Mouse (Mus musculus) CH12.LX (cell line): ENCODE measurements around the gene Psma6. TPM values are rescaled to one million over a fixed set of nuclear protein-coding genes. Genes with fewer than 3 reads are reported as not detected.

Experiments used
- DNase-seq: peaks from one replicate; pipeline ENCODE4 v3.0.0-alpha.2; 2013; ENCODE audit errors: extremely low read depth
- H3K27ac ChIP-seq: 2 replicates; pipeline ENCODE4 v1.5.1; 2012; ENCODE audit warnings: low read depth, mild to moderate bottlenecking, control low read depth, moderate library complexity; ENCODE audit not compliant: insufficient read depth
- H3K27me3 ChIP-seq: replicated peaks from 2 replicates; pipeline ENCODE3; 2012; ENCODE audit warnings: inconsistent platforms
- H3K36me3 ChIP-seq, 2 experiments: replicated peaks in 1 of 2; 2 replicates each; pipeline versions ENCODE3 to v1.6.1; 2012; ENCODE audit warnings: inconsistent platforms in 1 of 2, low read length in 1 of 2, mild to moderate bottlenecking in 1 of 2, mixed read lengths in 1 of 2, moderate library complexity in 1 of 2; ENCODE audit not compliant: control insufficient read depth in 1 of 2, insufficient read depth in 1 of 2
- H3K4me1 ChIP-seq, 2 experiments: 2 replicates each; pipeline ENCODE4 v1.6.1; 2012; ENCODE audit warnings: inconsistent platforms in 1 of 2, moderate library complexity in 1 of 2; ENCODE audit not compliant: insufficient read depth in 2 of 2, control insufficient read depth in 1 of 2
- H3K4me2 ChIP-seq: 2 replicates; pipeline ENCODE4 v1.6.1; 2012; ENCODE audit warnings: low read depth, mild to moderate bottlenecking, control low read depth; ENCODE audit not compliant: poor library complexity, insufficient read depth, severe bottlenecking
- H3K4me3 ChIP-seq, 3 experiments: fragments of 150-350 bp in 1 of 3; sonication (generic) in 1 of 3; replicated peaks in 1 of 3; 2 replicates each; pipeline versions ENCODE3 to v1.5.1; 2011 to 2012; ENCODE audit warnings: low read depth in 2 of 3, low read length in 2 of 3, mild to moderate bottlenecking in 2 of 3, moderate library complexity in 2 of 3, control low read depth in 1 of 3, improper control_type of control experiment in 1 of 3, inconsistent platforms in 1 of 3, mixed read lengths in 1 of 3; ENCODE audit not compliant: poor library complexity in 1 of 3
- H3K79me2 ChIP-seq: replicated peaks from 2 replicates; pipeline ENCODE4 v1.6.1; 2012; ENCODE audit warnings: mild to moderate bottlenecking, moderate library complexity; ENCODE audit not compliant: control insufficient read depth, poor library complexity, insufficient read depth, severe bottlenecking; ENCODE audit errors: extremely low read depth
- H3K9ac ChIP-seq: 2 replicates; pipeline ENCODE4 v1.6.1; 2012; ENCODE audit warnings: low read depth, mild to moderate bottlenecking, control low read depth, moderate library complexity; ENCODE audit not compliant: insufficient read depth
- H3K9me3 ChIP-seq: replicated peaks from 2 replicates; pipeline ENCODE3; 2012; ENCODE audit warnings: low read length, inconsistent platforms, mixed read lengths
- CHD2 ChIP-seq: IDR thresholded peaks from 2 replicates; pipeline ENCODE4 v1.6.1; 2011; ENCODE audit warnings: low read length, improper control_type of control experiment
- CTCF ChIP-seq, 2 experiments: IDR thresholded peaks in 1 of 2; conservative IDR thresholded peaks in 1 of 2; 2 replicates each; pipeline ENCODE4 v1.5.1; 2011 to 2012; ENCODE audit warnings: low read depth in 2 of 2, low read length in 2 of 2, improper control_type of control experiment in 1 of 2, inconsistent platforms in 1 of 2, mild to moderate bottlenecking in 1 of 2, moderate library complexity in 1 of 2
- ETS1 ChIP-seq: conservative IDR thresholded peaks from 2 replicates; pipeline ENCODE4 v1.6.1; 2012; ENCODE audit warnings: low read depth, mild to moderate bottlenecking, inconsistent platforms, low read length, improper control_type of control experiment, moderate library complexity
- HCFC1 ChIP-seq: IDR thresholded peaks from 2 replicates; pipeline ENCODE4 v1.6.1; 2012; ENCODE audit warnings: low read depth, mild to moderate bottlenecking, inconsistent platforms, low read length, improper control_type of control experiment
- IRF4 ChIP-seq: IDR thresholded peaks from 2 replicates; pipeline ENCODE4 v1.6.1; 2014; ENCODE audit warnings: low read depth, mild to moderate bottlenecking, inconsistent platforms, low read length, improper control_type of control experiment
- JUN ChIP-seq: IDR thresholded peaks from 2 replicates; pipeline ENCODE4 v1.6.1; 2011; ENCODE audit warnings: low read depth, mild to moderate bottlenecking, low read length, improper control_type of control experiment, moderate library complexity; ENCODE audit not compliant: insufficient read depth
- JUND ChIP-seq: conservative IDR thresholded peaks from 2 replicates; pipeline ENCODE4 v1.6.1; 2011; ENCODE audit warnings: low read depth, low read length, improper control_type of control experiment
- MAX ChIP-seq: IDR thresholded peaks from 2 replicates; pipeline ENCODE4 v1.6.1; 2011; ENCODE audit warnings: low read length, improper control_type of control experiment
- MAZ ChIP-seq: IDR thresholded peaks from 2 replicates; pipeline ENCODE4 v1.6.1; 2012; ENCODE audit warnings: low read depth, mild to moderate bottlenecking, inconsistent platforms, low read length, improper control_type of control experiment, moderate library complexity
- MEF2A ChIP-seq: IDR thresholded peaks from 2 replicates; pipeline ENCODE4 v1.6.1; 2014; ENCODE audit warnings: low read depth, mild to moderate bottlenecking, inconsistent platforms, low read length, improper control_type of control experiment, borderline replicate concordance
- MXI1 ChIP-seq: IDR thresholded peaks from 2 replicates; pipeline ENCODE4 v1.6.1; 2011; ENCODE audit warnings: mild to moderate bottlenecking, low read depth, low read length, improper control_type of control experiment
- MYC ChIP-seq: IDR thresholded peaks from 2 replicates; pipeline ENCODE4 v1.6.1; 2011; ENCODE audit warnings: low read depth, mild to moderate bottlenecking, improper control_type of control experiment, low read length
- NELFE ChIP-seq: IDR thresholded peaks from 2 replicates; pipeline ENCODE4 v1.6.1; 2011; ENCODE audit warnings: low read depth, low read length, improper control_type of control experiment
- NRF1 ChIP-seq: IDR thresholded peaks from 2 replicates; pipeline ENCODE4 v1.6.1; 2014; ENCODE audit warnings: low read depth, mild to moderate bottlenecking, inconsistent platforms, low read length, improper control_type of control experiment, moderate library complexity
- PAX5 ChIP-seq: IDR thresholded peaks from 2 replicates; pipeline ENCODE4 v1.6.1; 2012; ENCODE audit warnings: low read length, inconsistent platforms, mixed read lengths
- POLR2AphosphoS2 ChIP-seq: IDR thresholded peaks from 2 replicates; pipeline ENCODE4 v1.6.1; 2011; ENCODE audit warnings: low read depth, low read length, improper control_type of control experiment
- RAD21 ChIP-seq: IDR thresholded peaks from 2 replicates; pipeline ENCODE4 v1.6.1; 2011; ENCODE audit warnings: low read depth, mild to moderate bottlenecking, low read length, improper control_type of control experiment, moderate library complexity
- SIN3A ChIP-seq: IDR thresholded peaks from 2 replicates; pipeline ENCODE4 v1.6.1; 2012; ENCODE audit warnings: low read length, improper control_type of control experiment, inconsistent platforms
- SMC3 ChIP-seq: IDR thresholded peaks from 2 replicates; pipeline ENCODE4 v1.6.1; 2011; ENCODE audit warnings: low read depth, low read length, improper control_type of control experiment
- TBP ChIP-seq: conservative IDR thresholded peaks from 2 replicates; pipeline ENCODE4 v1.6.1; 2011; ENCODE audit warnings: low read depth, low read length, improper control_type of control experiment
- TCF12 ChIP-seq: IDR thresholded peaks from 2 replicates; pipeline ENCODE4 v1.6.1; 2014; ENCODE audit warnings: low read depth, mild to moderate bottlenecking, inconsistent platforms, low read length, improper control_type of control experiment
- UBTF ChIP-seq: IDR thresholded peaks from 2 replicates; pipeline ENCODE4 v1.6.1; 2012; ENCODE audit warnings: low read depth, mild to moderate bottlenecking, inconsistent platforms, low read length, improper control_type of control experiment, moderate library complexity
- USF1 ChIP-seq: IDR thresholded peaks from 2 replicates; pipeline ENCODE4 v1.6.1; 2014; ENCODE audit warnings: low read depth, mild to moderate bottlenecking, inconsistent platforms, low read length, improper control_type of control experiment
- USF2 ChIP-seq: conservative IDR thresholded peaks from 2 replicates; pipeline ENCODE4 v1.6.1; 2011; ENCODE audit warnings: low read depth, low read length, improper control_type of control experiment
- ZC3H11A ChIP-seq: IDR thresholded peaks from 2 replicates; pipeline ENCODE4 v1.6.1; 2012; ENCODE audit warnings: low read depth, mild to moderate bottlenecking, inconsistent platforms, low read length, improper control_type of control experiment
- dilution Hi-C: fragments of 300-500 bp; cut with MboI; formaldehyde crosslinking; loops from 2 replicates; pipeline ENCODE4 v1.14.3; 2020; ENCODE audit warnings: low sequenced_read_pairs; ENCODE audit not compliant: extremely low pct_unique_long_range_greater_than_20kb, extremely low pct_ligation_motif_present
- in situ Hi-C: fragments of 300-500 bp; cut with MboI; formaldehyde crosslinking; loops from 3 replicates; pipeline ENCODE4 v1.14.3; 2019; ENCODE audit warnings: low sequenced_read_pairs, low pct_ligation_motif_present, low pct_unique_long_range_greater_than_20kb, mixed read lengths
- polyA plus RNA-seq: library from polyadenylated mRNA; unstranded; fragments of >175 nt; gene quantifications from 2 replicates; pipeline ENCODE4 v1.2.1, GENCODE M21; 2012; ENCODE audit warnings: low read depth; ENCODE audit not compliant: insufficient read length
- total RNA-seq, 2 experiments: library from RNA; depleted of rRNA; stranded (reverse); fragments of 300-350 nt in 1 of 2; fragments of >200 nt in 1 of 2; gene quantifications; 2 replicates each; pipeline ENCODE4 v1.2.3; 2012 to 2014

Psma6 gene
- total and polyA plus RNA-seq, 3 experiments: 271 to 585 (median 307) TPM

GRCm38 (mm10) chr12:55353423-55353822, 30.6 kb upstream of the Psma6 start:
- Histone ChIP-seq H3K4me2 (no peak overlapping the region), H3K36me3 (peaks cover 7 to 41% of the 10 kb centered on the region in 2 experiments)
- TF ChIP-seq TBP (no peak), SIN3A (no peak), PAX5 (no peak), MXI1 (no peak), ETS1 (no peak), UBTF (no peak), NRF1 (no peak), MAZ (no peak), ZC3H11A (no peak), POLR2AphosphoS2 (no peak), HCFC1 (no peak), USF2 (no peak), NELFE (no peak), RAD21 (no peak), JUN (no peak), USF1 (no peak), TCF12 (no peak), IRF4 (no peak), CHD2 (no peak), JUND (no peak)
- TF ChIP-seq, all 38 proteins: peak for 0
- H3K4me3 ChIP-seq: no peak overlapping the region
- DNase-seq: no peak
- no peaks in the 10 kb centered on the region for H3K79me2 ChIP-seq
- dilution Hi-C loops (no loop called here), in situ Hi-C loops (no loop called here)
- peaks cover 4 to 7% of the 10 kb centered on the region in 2 experiments; a peak in 3 of 4 replicates for H3K4me1 ChIP-seq
- no peaks in the 10 kb centered on the region for H3K9me3 ChIP-seq
- no peak overlapping the region for H3K27ac ChIP-seq
- no peak overlapping the region for H3K9ac ChIP-seq
- no peaks in the 10 kb centered on the region for H3K27me3 ChIP-seq

- no peaks in the 10 kb centered on the region for H3K27me3 ChIP-seq
- peak; percentile 55 for DNase-seq
- no peak overlapping the region for H3K9ac ChIP-seq
- no peak for TF ChIP-seq UBTF
- TF ChIP-seq POLR2AphosphoS2: no peak
- TF ChIP-seq TCF12: no peak
- peak; percentile 78 for TF ChIP-seq MYC
- TF ChIP-seq IRF4: peak; percentile 12; the same call in 1 of the 2 replicates
- TF ChIP-seq USF2: no peak
- peak; percentile 81 for TF ChIP-seq RAD21
- no peak for TF ChIP-seq MEF2A
- TF ChIP-seq SMC3: peak; percentile 88
- 0 out of 2 replicates have a peak, but pooled peaks have one; percentile 24 for TF ChIP-seq MAX
- TF ChIP-seq ZC3H11A: peak; percentile 67
- peak; percentile 18 to 84 for TF ChIP-seq CTCF (conservative IDR thresholded peaks at IDR 0.05 in 1 of 2, IDR thresholded peaks at IDR 0.05 in 1 of 2; ENCODE audit: low read depth in 2 of 2, low read length in 2 of 2)
- no peak for TF ChIP-seq HCFC1
- no peak for TF ChIP-seq MAZ
- H3K4me1 ChIP-seq: peaks cover 4 to 9% of the 10 kb centered on the region in 2 experiments; a peak in 3 of 4 replicates
- H3K27ac ChIP-seq: no peak overlapping the region
- in situ Hi-C loops (no loop called here), dilution Hi-C loops (no loop called here)
- H3K4me2 ChIP-seq: no peak overlapping the region
- H3K9me3 ChIP-seq: no peaks in the 10 kb centered on the region
- H3K79me2 ChIP-seq: no peaks in the 10 kb centered on the region
- H3K4me3 ChIP-seq: no peak overlapping the region
- peaks cover 7 to 45% of the 10 kb centered on the region in 2 experiments for H3K36me3 ChIP-seq
Observed at GRCm38 (mm10) chr12:55354904-55355303, 29.1 kb upstream of the Psma6 start.
